Mouse (Mus musculus) testis, adult 2 months (tissue): ENCODE measurements around the gene Itfg2.

ENCODE experiments used
- CTCF ChIP-seq: fragments of 200-500 bp; IDR thresholded peaks from 2 replicates; pipeline ENCODE4 v1.5.1; 2012; ENCODE audit warnings: low read depth, mild to moderate bottlenecking, inconsistent platforms, low read length, moderate library complexity; ENCODE audit not compliant: control insufficient read depth, insufficient read depth, insufficient replicate concordance
- POLR2A ChIP-seq: fragments of 200-500 bp; IDR thresholded peaks from 2 replicates; pipeline ENCODE4 v1.6.1; 2012; ENCODE audit warnings: low read depth, mild to moderate bottlenecking, inconsistent platforms, low read length, moderate library complexity; ENCODE audit not compliant: control insufficient read depth

- TF ChIP-seq CTCF (no peak), POLR2A (no peak)
Observed at GRCm38 (mm10) chr6:128474112-128474511, 49.4 kb upstream of the Itfg2 start.
